10 mouse cellular contexts compared by ENCODE assay signal in genomic region chr10:80533704-80534103, GRCm38 (mm10). TPM values are rescaled to one million over a fixed set of nuclear protein-coding genes. Genes with fewer than 3 reads are reported as not detected.
DNase-seq lines count a peak whose midpoint lies in the region; ATAC-seq lines count a peak whose summit lies in the region.
"Had no signal": no experiment of that assay in that cellular context is flagged by ENCODE, and none has a peak within 500 bp of the region (broad histone marks: within the 10 kb centered on the region; RNA-seq: fewer than 3 reads in every experiment).

No protein-coding gene starts in this region.

- no peak overlapping the region for H3K4me2 ChIP-seq in kidney, embryonic 15.5 days
- no peak overlapping the region for H3K4me2 ChIP-seq in intestine, embryonic 16.5 days (ENCODE audit: low read depth, low read length)

- no peaks in the 10 kb centered on the region for H3K9me3 ChIP-seq in kidney, embryonic 15.5 days (replicated peaks)
- no peaks in the 10 kb centered on the region for H3K9me3 ChIP-seq in intestine, embryonic 16.5 days (ENCODE audit: control insufficient read depth, low read length)

- no peak overlapping the region for H3K27ac ChIP-seq in kidney, embryonic 15.5 days
- H3K27ac ChIP-seq in intestine, embryonic 16.5 days (ENCODE audit: low read length): no peak overlapping the region

- H3K9ac ChIP-seq in kidney, embryonic 15.5 days: no peak overlapping the region
- no peak overlapping the region for H3K9ac ChIP-seq in intestine, embryonic 16.5 days (ENCODE audit: low read depth, low read length)

- DNase-seq in kidney, adult 18-20 months: no peak
- DNase-seq in adrenal gland, postnatal 14 days: peak; percentile 77
- DNase-seq in spleen, postnatal 36 days (ENCODE audit: low spot score in 2 of 2): peak; percentile 59 to 77
- no peak for DNase-seq in frontal cortex, postnatal 10 days (ENCODE audit: low spot score in 2 of 2)
- no peak for DNase-seq in thymus, postnatal 4 days
- no peak for DNase-seq in adipocyte (ENCODE audit: low spot score)
- DNase-seq: thymus, adult 18-20 months had no signal

- peaks cover 23% of the 10 kb centered on the region for H3K4me1 ChIP-seq in kidney, embryonic 15.5 days
- H3K4me1 ChIP-seq in intestine, embryonic 16.5 days (ENCODE audit: control insufficient read depth, insufficient read depth, low read length): peaks cover 10% of the 10 kb centered on the region

- no peaks in the 10 kb centered on the region for H3K36me3 ChIP-seq in kidney, embryonic 15.5 days
- H3K36me3 ChIP-seq in intestine, embryonic 16.5 days (ENCODE audit: control insufficient read depth, insufficient read depth, low read length): no peaks in the 10 kb centered on the region

- 13% methylated on average over 7 of the region's 7 CpGs for WGBS in kidney, embryonic 15.5 days
- WGBS in intestine, embryonic 16.5 days: 13% methylated on average over 7 of the region's 7 CpGs

- peaks cover 35% of the 10 kb centered on the region for H3K27me3 ChIP-seq in kidney, embryonic 15.5 days
- H3K27me3 ChIP-seq in intestine, embryonic 16.5 days (replicated peaks; ENCODE audit: control insufficient read depth, insufficient read depth, low read length): peaks cover 18% of the 10 kb centered on the region

- H3K4me3 ChIP-seq in kidney, embryonic 15.5 days (replicated peaks): no peak overlapping the region
- no peak overlapping the region for H3K4me3 ChIP-seq in intestine, embryonic 16.5 days (ENCODE audit: low read length)

- 0 out of 2 replicates have a peak, but pooled peaks have one; percentile 20 for ATAC-seq in kidney, embryonic 15.5 days (replicated peaks; ENCODE audit: low FRiP score)
- ATAC-seq in intestine, embryonic 16.5 days: peak; percentile 65

RNA-seq across cellular contexts. Expression of gene Atp8b3, which starts 5.2 kb away (rescaled TPM):
- 0.23 TPM in 2 replicates for polyA plus RNA-seq in kidney, embryonic 15.5 days (2015; fragmentation: Nextera tagmentation; extraction: Ambion mirVana)
- total RNA-seq in adrenal gland, postnatal 14 days (2021): 0.19 TPM in 2 replicates
- 0.09 and 0.17 TPM in 2 replicates for polyA plus RNA-seq in intestine, embryonic 16.5 days (2015; fragmentation: Nextera tagmentation; extraction: Ambion mirVana)
- polyA plus RNA-seq: large intestine, adult 2 months had no signal

RNA-seq across cellular contexts. Expression of gene Rexo1, which starts 27.7 kb away (rescaled TPM):
- 23.9 and 29.5 TPM in 2 replicates for polyA plus RNA-seq in kidney, embryonic 15.5 days (2015; fragmentation: Nextera tagmentation; extraction: Ambion mirVana)
- 40.9 and 46.4 TPM in 2 replicates for total RNA-seq in adrenal gland, postnatal 14 days (2021)
- polyA plus RNA-seq in intestine, embryonic 16.5 days (2015; fragmentation: Nextera tagmentation; extraction: Ambion mirVana): 21.5 and 21.9 TPM in 2 replicates

RNA-seq across cellular contexts. Expression of gene Onecut3, which starts 39.1 kb away (rescaled TPM):
- not detected in 2 replicates for polyA plus RNA-seq in kidney, embryonic 15.5 days (2015; fragmentation: Nextera tagmentation; extraction: Ambion mirVana)
- not detected in 2 replicates for total RNA-seq in adrenal gland, postnatal 14 days (2021)
- polyA plus RNA-seq in intestine, embryonic 16.5 days (2015; fragmentation: Nextera tagmentation; extraction: Ambion mirVana): 0.06 and 0.10 TPM in 2 replicates

RNA-seq across cellular contexts. Expression of gene Klf16, which starts 43.4 kb away (rescaled TPM):
- 9.9 and 11.2 TPM in 2 replicates for polyA plus RNA-seq in kidney, embryonic 15.5 days (2015; fragmentation: Nextera tagmentation; extraction: Ambion mirVana)
- total RNA-seq in adrenal gland, postnatal 14 days (2021): 10.1 and 11.6 TPM in 2 replicates
- polyA plus RNA-seq in intestine, embryonic 16.5 days (2015; fragmentation: Nextera tagmentation; extraction: Ambion mirVana): 7.0 and 7.4 TPM in 2 replicates

RNA-seq across cellular contexts. Expression of gene Abhd17a, which starts 56.4 kb away (rescaled TPM):
- polyA plus RNA-seq in kidney, embryonic 15.5 days (2015; fragmentation: Nextera tagmentation; extraction: Ambion mirVana): 93.5 and 95.4 TPM in 2 replicates
- 97.7 and 98.7 TPM in 2 replicates for total RNA-seq in adrenal gland, postnatal 14 days (2021)
- polyA plus RNA-seq in intestine, embryonic 16.5 days (2015; fragmentation: Nextera tagmentation; extraction: Ambion mirVana): 63.1 and 79.7 TPM in 2 replicates

Comparison
In these comparisons a context has a peak if more than half of its experiments do, and no peak if none do; other contexts are left out.
1. DNase-seq: peak in adrenal gland, postnatal 14 days (single experiment) and spleen, postnatal 36 days (2 of 2); none in kidney, adult 18-20 months (single experiment), frontal cortex, postnatal 10 days (0 of 2), thymus, postnatal 4 days (single experiment) and adipocyte (single experiment).